Mouse (Mus musculus) urinary bladder, postnatal 0 days (tissue): ENCODE measurements around the gene Cyp2w1. TPM values are rescaled to one million over a fixed set of nuclear protein-coding genes. Genes with fewer than 3 reads are reported as not detected.

Source experiments
- microRNA counts: library from miRNA; unstranded; fragments of <30 nt; microRNA quantifications from one replicate; lab custom pipeline; 2016
- microRNA-seq: library from miRNA; unstranded; fragments of <30 nt; microRNA quantifications from one replicate; pipeline ENCODE4, GENCODE M21; 2016
- polyA plus RNA-seq: library from polyadenylated mRNA; unstranded; fragments of >200 nt; fragmentation: Nextera tagmentation; extraction: Ambion mirVana; gene quantifications from 2 replicates; pipeline ENCODE4 v1.2.1, GENCODE M21; 2015

Gene Cyp2w1
- not detected in 2 replicates for polyA plus RNA-seq

GRCm38 (mm10) chr5:139352317-139352716 lies at the start of gene Cyp2w1:
Cyp2w1 (plus strand) TSS chr5:139352617.

GRCm38 (mm10) chr5:139325395-139325966 lies 26.9 kb upstream of the Cyp2w1 start, which contains the start of gene Adap1:
Adap1 (minus strand) TSS chr5:139325622.

GRCm38 (mm10) chr5:139351134-139351533 lies 1.3 kb upstream of the Cyp2w1 start, which contains the start of gene Cox19:
Cox19 (minus strand) TSS chr5:139351418.

GRCm38 (mm10) chr5:139377468-139378270 lies 25.3 kb downstream of the Cyp2w1 start, which contains the start of gene Gpr146:
Gpr146 (plus strand) TSS chr5:139377697.

GRCm38 (mm10) chr5:139404801-139405401 lies 52.5 kb downstream of the Cyp2w1 start, which contains the start of gene C130050O18Rik:
C130050O18Rik (plus strand) TSS chr5:139405280.

MicroRNAs within 50 kb of the gene (microRNA counts, 519-probe panel; counts per million panel counts)
- microRNA mmu-miR-339-3p (lab: Ali Mortazavi, UCI) (not detected), microRNA mmu-miR-339-5p (lab: Ali Mortazavi, UCI) (not detected)

Small RNAs within 50 kb of the gene (microRNA-seq; reads per million reads assigned to microRNA genes)
- gene Mir339: 326 reads per million, percentile 60 among the genes with 10 or more reads in this experiment

Other genes with a start within 250 kb of the Cyp2w1 start
- gene Prkar1b, start 202.6 kb upstream of the Cyp2w1 start, polyA plus RNA-seq: 16.6 and 17.0 TPM in 2 replicates
- 3.0 and 4.0 TPM in 2 replicates for gene Dnaaf5, start 202.4 kb upstream of the Cyp2w1 start, polyA plus RNA-seq
- gene Sun1, start 152.0 kb upstream of the Cyp2w1 start, polyA plus RNA-seq: 38.6 and 45.2 TPM in 2 replicates
- gene Get4, start 100.3 kb upstream of the Cyp2w1 start, polyA plus RNA-seq: 179 and 183 TPM in 2 replicates
- 31.0 and 33.1 TPM in 2 replicates for gene Adap1, start 27.0 kb upstream of the Cyp2w1 start, polyA plus RNA-seq
- 55.6 and 55.7 TPM in 2 replicates for gene Cox19, start 1.2 kb upstream of the Cyp2w1 start, polyA plus RNA-seq
- gene Gpr146, start 25.1 kb downstream of the Cyp2w1 start, polyA plus RNA-seq: 3.3 and 4.7 TPM in 2 replicates
- 0.51 and 2.6 TPM in 2 replicates for gene C130050O18Rik, start 52.7 kb downstream of the Cyp2w1 start, polyA plus RNA-seq
- gene Gper1, start 70.5 kb downstream of the Cyp2w1 start, polyA plus RNA-seq: 1.1 and 1.6 TPM in 2 replicates
- 17.8 and 19.2 TPM in 2 replicates for gene 3110082I17Rik, start 107.9 kb downstream of the Cyp2w1 start, polyA plus RNA-seq
- gene Zfand2a, start 131.9 kb downstream of the Cyp2w1 start, polyA plus RNA-seq: 7.8 and 8.0 TPM in 2 replicates
- gene Uncx, start 190.9 kb downstream of the Cyp2w1 start, polyA plus RNA-seq: not detected in 2 replicates